Mouse (Mus musculus) gastrocnemius, postnatal 36 days (tissue): Measurements from ENCODE around the gene Commd3. TPM values are rescaled to one million over a fixed set of nuclear protein-coding genes. Genes with fewer than 3 reads are reported as not detected.

Experiments used
- DNase-seq, 2 experiments: peaks; one replicate each; pipeline ENCODE4 v3.0.0; 2022
- intact Hi-C: fragments of 180-260 bp; cut with DNase I; formaldehyde crosslinking; loops from one replicate; pipeline ENCODE4 v1.15.1; 2025
- long read RNA-seq, 2 experiments: library from polyadenylated mRNA; stranded (forward); transcript quantifications; one replicate each; pipeline ENCODE4 v2.0.0; 2021
- total RNA-seq, 2 experiments: library from RNA; stranded (reverse); gene quantifications; 2 replicates each; pipeline ENCODE4 v1.2.3; 2021

Commd3 gene
- total RNA-seq = 10 to 100 TPM; 85.1 to 91.1 TPM
- long read RNA-seq, experiment 1, transcript Commd3-201 (8 exons, 935 nt) = major isoform, 145 of 149 reads
- long read RNA-seq, experiment 1, partial matches to known transcripts = 3 of 149 reads
- long read RNA-seq, experiment 1, other reads (novel, unspliced or antisense) = 1 of 149 reads
- long read RNA-seq, experiment 2, transcript Commd3-201 (8 exons, 935 nt) = major isoform, 171 of 182 reads
- long read RNA-seq, experiment 2, partial matches to known transcripts = 3 of 182 reads
- long read RNA-seq, experiment 2, other reads (novel, unspliced or antisense) = 8 of 182 reads

GRCm38 (mm10) chr2:18672133-18672765, at the start of gene Commd3:
TSS of gene Commd3 (plus strand) at chr2:18672384.
- DNase-seq = peak; percentile 94 to 97
- intact Hi-C loops = loop anchor here (5.0 to 10.0 kb wide), 3 partner anchors 85 to 647 kb away; no protein-coding TSS in a partner anchor

DNA sequence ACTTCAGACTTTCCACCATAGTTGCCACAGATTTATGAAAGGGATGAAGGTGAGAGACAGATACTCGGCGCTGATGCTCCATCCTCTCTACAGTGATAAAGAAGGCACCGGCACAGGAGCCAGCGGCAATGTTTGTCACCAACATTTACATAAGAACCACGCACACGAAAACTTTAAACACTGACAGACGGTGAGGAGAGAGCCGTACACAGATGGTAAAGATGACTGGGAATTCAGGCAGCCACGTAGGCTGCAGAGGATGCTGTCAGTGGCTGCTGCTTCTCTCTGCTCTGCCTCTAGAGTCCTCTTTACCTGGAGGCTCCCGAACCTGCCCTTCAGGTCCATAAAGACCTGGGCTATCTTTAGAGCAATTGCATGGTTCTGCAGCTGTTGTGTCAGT, 49.0 kb upstream of the Commd3 start:
- DNase-seq = no peak
- intact Hi-C loops = no loop called here

- intact Hi-C loops = no loop called here
- no peak for DNase-seq
Measured at GRCm38 (mm10) chr2:18630547-18630946, 41.6 kb upstream of the Commd3 start.

GRCm38 (mm10) chr2:18635052-18635451, 37.1 kb upstream of the Commd3 start:
- intact Hi-C loops = no loop called here
- peak; percentile 33 to 59 for DNase-seq

DNA sequence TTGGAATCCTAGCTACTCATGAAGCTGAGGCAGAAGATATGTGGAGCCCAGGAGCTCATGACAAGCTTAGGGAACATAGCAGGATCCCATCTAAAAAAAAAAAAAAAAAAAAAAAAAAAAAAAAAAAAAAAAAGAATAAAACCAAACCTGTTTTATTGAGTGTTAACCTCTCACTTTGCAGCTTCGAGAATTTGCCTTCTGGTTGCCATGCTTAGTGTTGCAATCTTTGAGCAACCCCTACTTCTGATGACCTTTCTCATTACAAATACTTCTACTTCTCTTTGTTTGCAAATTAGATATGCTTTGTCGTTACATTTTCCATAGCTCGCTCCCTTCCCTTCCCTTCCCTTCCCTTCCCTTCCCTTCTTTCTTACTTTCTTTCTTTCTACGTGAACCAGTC, 23.6 kb upstream of the Commd3 start:
- intact Hi-C loops = no loop called here
- no peak for DNase-seq

- intact Hi-C loops = no loop called here
- DNase-seq = no peak
Measured at GRCm38 (mm10) chr2:18654821-18655220, 17.4 kb upstream of the Commd3 start.

DNA sequence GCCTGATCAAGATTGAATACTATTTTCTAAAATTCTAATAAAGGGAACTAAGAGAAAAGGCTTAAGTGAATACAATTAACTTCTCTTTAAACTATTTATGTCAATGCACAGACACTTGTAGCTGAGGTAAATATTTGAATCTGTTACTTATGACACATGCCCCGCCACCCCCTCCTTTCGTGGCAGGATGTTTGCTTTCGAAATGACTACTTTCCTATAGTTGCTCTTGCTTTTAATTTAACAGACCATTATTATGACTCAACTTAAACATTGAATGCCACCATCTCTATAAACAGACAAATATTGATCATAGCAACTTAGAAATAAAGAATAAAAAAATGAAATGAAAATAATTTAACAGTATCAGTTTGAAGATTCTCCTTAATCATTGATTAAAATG, 8.2 kb upstream of the Commd3 start:
- intact Hi-C loops = no loop called here
- no peak for DNase-seq

- DNase-seq = no peak
- intact Hi-C loops = loop anchor here (5.0 to 10.0 kb wide), 3 partner anchors 84 to 646 kb away; no protein-coding TSS in a partner anchor
Measured at GRCm38 (mm10) chr2:18671041-18671440, 1.1 kb upstream of the Commd3 start.

DNA sequence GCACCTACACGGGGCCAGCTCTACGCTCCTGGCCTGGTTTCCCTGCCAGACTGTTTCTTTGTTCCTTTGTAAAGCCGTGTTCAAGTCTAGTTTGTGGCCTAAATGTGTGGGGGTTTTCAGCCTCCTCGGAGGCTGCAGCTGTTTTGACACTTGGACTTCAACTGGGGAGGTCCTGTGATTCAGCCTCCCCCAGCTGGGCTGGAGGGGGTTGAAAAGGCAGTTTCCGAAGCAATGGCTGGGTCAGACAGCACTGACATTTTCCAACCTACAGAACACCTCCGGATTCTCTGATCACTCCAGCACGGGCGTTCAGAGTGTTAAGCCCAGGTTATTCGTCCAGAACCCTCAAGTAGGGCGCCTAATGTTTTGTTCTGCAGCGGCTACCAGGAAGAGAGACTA, 581 bp downstream of the Commd3 start:
- DNase-seq = no peak
- intact Hi-C loops = loop anchor here (5.0 to 10.0 kb wide), 3 partner anchors 85 to 648 kb away; no protein-coding TSS in a partner anchor

- no peak for DNase-seq
- intact Hi-C loops = loop anchor here (5.0 to 10.0 kb wide), 3 partner anchors 86 to 649 kb away; no protein-coding TSS in a partner anchor
Measured at GRCm38 (mm10) chr2:18673766-18674165, 1.6 kb downstream of the Commd3 start.

- no peak for DNase-seq
- intact Hi-C loops = loop anchor here (5.0 to 10.0 kb wide), 3 partner anchors 87 to 650 kb away; no protein-coding TSS in a partner anchor
Measured at GRCm38 (mm10) chr2:18674193-18674902, 2.2 kb downstream of the Commd3 start.

- DNase-seq = no peak
- intact Hi-C loops = loop anchor here (2.0 to 10.0 kb wide), 4 partner anchors 17 to 651 kb away; no protein-coding TSS in a partner anchor
Measured at GRCm38 (mm10) chr2:18675681-18676456, 3.7 kb downstream of the Commd3 start.

DNA sequence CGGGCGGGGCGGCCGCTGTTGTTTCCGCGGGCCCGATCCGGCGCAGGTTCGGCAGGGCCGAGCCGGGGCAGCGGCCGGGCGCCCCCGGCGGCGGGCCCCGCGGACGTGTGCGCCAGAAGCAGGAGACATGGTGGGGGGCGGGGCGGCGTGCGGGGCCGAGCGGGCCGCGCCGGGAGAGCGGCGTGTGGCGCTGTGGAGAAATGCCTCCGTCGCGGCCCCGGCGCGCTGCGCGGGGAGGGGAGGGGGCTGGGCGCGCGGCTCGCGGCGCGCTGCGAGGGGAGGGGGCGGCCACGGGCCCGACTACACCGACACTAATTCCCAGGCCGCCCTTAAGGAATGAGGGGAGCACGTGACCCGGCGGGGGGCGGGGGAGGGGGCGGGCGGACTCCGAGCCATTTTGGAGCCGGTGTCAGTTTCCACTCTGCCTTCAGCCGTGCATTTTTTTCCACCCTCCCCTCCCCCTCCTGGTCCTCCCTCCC, 4.3 kb downstream of the Commd3 start:
- intact Hi-C loops = loop anchor here (2.0 to 10.0 kb wide), 4 partner anchors 16 to 652 kb away; no protein-coding TSS in a partner anchor

GRCm38 (mm10) chr2:18676936-18677491, 4.8 kb downstream of the Commd3 start, which contains the start of gene Bmi1:
TSS of gene Bmi1 (plus strand) at chr2:18677018.
- peak; percentile 53 to 72 for DNase-seq
- intact Hi-C loops = loop anchor here (2.0 to 10.0 kb wide), 4 partner anchors 16 to 652 kb away; no protein-coding TSS in a partner anchor

More for the DNA sequence above, 4.3 kb downstream of the Commd3 start:
- DNase-seq = peak; percentile 59 to 65

DNA sequence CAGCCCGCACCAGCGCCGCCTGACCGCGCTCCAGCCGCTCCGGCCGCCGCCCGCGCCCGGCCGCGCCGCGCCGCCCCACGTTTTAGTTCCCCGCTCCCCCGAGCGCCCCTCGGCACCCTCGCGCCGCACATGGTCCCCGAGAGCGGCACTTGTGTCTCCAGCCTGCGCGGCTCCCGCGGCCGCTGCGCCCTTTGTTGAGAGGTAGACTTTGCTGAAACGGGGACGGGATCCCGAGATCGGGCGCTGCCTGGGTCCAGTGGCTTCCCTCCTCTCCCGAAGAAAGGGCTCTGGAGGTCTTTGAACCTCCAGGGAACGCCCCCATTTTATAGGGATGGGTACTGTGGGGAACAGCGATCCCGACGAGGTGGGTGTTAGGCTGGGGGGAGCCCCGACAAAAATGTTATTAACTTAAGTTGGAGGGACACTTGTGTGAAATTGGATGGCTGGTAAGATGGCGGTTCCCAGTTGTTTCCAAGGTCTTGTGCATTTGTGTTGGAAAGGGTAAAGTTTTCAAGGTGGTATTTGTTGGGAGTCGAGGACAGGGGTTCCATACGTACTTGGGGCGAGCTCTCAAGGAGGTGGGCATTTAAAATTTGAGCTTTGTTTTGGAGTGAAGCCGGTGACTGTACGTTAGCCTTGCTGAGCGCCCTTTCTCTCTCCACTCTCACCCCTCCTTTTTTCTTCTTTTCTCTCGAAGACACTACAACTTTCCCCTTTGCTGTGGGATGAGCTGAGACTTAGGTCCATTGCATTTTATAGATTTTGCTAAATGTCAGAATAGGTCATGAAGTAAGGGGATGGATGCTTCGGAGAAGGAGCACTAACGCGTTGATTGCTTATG, 5.7 kb downstream of the Commd3 start:
- intact Hi-C loops = loop anchor here (2.0 to 10.0 kb wide), 4 partner anchors 15 to 653 kb away; no protein-coding TSS in a partner anchor
- peak in 1 of 2 experiments; percentile 62 for DNase-seq

GRCm38 (mm10) chr2:18679701-18680100, 7.5 kb downstream of the Commd3 start:
- intact Hi-C loops = loop anchor here (5.0 to 10.0 kb wide), 3 partner anchors 465 to 655 kb away; no protein-coding TSS in a partner anchor

GRCm38 (mm10) chr2:18680501-18680900, 8.3 kb downstream of the Commd3 start:
- no peak for DNase-seq
- intact Hi-C loops = no loop called here

More at GRCm38 (mm10) chr2:18679701-18680100, 7.5 kb downstream of the Commd3 start:
- no peak for DNase-seq

DNA sequence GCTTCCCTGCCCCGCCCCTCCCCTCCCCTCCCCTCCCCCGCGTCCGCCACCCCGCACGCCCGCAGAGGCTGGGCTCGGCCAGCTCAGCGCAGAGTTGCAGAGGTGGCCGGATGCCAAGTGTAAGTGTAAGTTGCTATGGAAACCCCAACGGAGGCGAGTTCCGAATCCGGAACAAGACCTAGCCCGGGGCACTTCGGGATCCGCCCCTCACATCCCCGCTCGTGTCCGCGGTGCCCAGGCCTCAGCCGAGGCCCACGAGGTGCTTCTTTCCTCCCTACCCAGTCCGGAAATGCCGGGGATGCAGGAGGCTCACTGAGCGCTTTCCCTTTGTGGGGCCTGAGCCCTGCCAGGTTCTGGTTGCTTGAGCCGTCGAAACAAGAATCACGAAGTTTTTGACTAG, 8.8 kb downstream of the Commd3 start:
- intact Hi-C loops = no loop called here
- peak; percentile 21 to 25 for DNase-seq
